Mouse (Mus musculus) forebrain, embryonic 11.5 days (tissue): Measurements from ENCODE around the gene Gm49345. TPM values are rescaled to one million over a fixed set of nuclear protein-coding genes. Genes with fewer than 3 reads are reported as not detected.
"Not testable (repeated sequence)": the region's sequence is repeated elsewhere in the genome, so short reads cannot be mapped to it uniquely, and the experiment has no call there.

Experiments used
- ATAC-seq: fragments of 200-750 bp; cut with Nextera tagmentation; replicated peaks from 2 replicates; pipeline ENCODE4 v1.8.0; 2017; ENCODE audit warnings: moderate TSS enrichment; ENCODE audit not compliant: low FRiP score
- DNase-seq: peaks from one replicate; pipeline ENCODE4 v3.0.0-alpha.2; 2017; ENCODE audit warnings: low spot score
- H3K27ac ChIP-seq: fragments of 300-500 bp; sonication (generic); 2 replicates; pipeline ENCODE4 v1.5.1; 2014; ENCODE audit warnings: low read depth, low read length
- H3K27me3 ChIP-seq: fragments of 300-500 bp; sonication (generic); 2 replicates; pipeline ENCODE4 v1.6.1; 2014; ENCODE audit warnings: mild to moderate bottlenecking, low read length, mixed read lengths; ENCODE audit not compliant: control insufficient read depth, insufficient read depth
- H3K36me3 ChIP-seq: fragments of 300-500 bp; sonication (generic); 2 replicates; pipeline ENCODE4 v1.6.1; 2014; ENCODE audit warnings: mild to moderate bottlenecking, low read length, moderate library complexity, mixed read lengths; ENCODE audit not compliant: control insufficient read depth, insufficient read depth
- H3K4me1 ChIP-seq: fragments of 300-500 bp; sonication (generic); replicated peaks from 2 replicates; pipeline ENCODE4 v1.6.1; 2014; ENCODE audit warnings: low read length, mixed read lengths; ENCODE audit not compliant: control insufficient read depth, insufficient read depth
- H3K4me2 ChIP-seq: fragments of 300-500 bp; sonication (generic); 2 replicates; pipeline ENCODE4 v1.6.1; 2014; ENCODE audit warnings: low read depth, mild to moderate bottlenecking, low read length, moderate library complexity, mixed read lengths; ENCODE audit not compliant: severe bottlenecking
- H3K4me3 ChIP-seq: fragments of 300-500 bp; sonication (generic); 2 replicates; pipeline ENCODE4 v1.5.1; 2014; ENCODE audit warnings: low read depth, low read length
- H3K9ac ChIP-seq: fragments of 300-500 bp; sonication (generic); 2 replicates; pipeline ENCODE4 v1.6.1; 2014; ENCODE audit warnings: low read length
- H3K9me3 ChIP-seq: fragments of 300-500 bp; sonication (generic); 2 replicates; pipeline ENCODE4 v1.6.1; 2016; ENCODE audit warnings: low read length, mixed read lengths; ENCODE audit not compliant: control insufficient read depth
- WGBS: fragments of 180-500 bp; shearing (Covaris S2); extraction: QIAGEN DNeasy Blood & Tissue Kit; methylation state at CpG from one replicate; pipeline ENCODE4 v1.1.7; 2014; 5-methylcytosine and 5-hydroxymethylcytosine counted together
- polyA plus RNA-seq: library from polyadenylated mRNA; unstranded; fragments of >200 nt; fragmentation: Nextera tagmentation; extraction: Ambion mirVana; gene quantifications from 2 replicates; pipeline ENCODE4 v1.2.1, GENCODE M21; 2014

Gene Gm49345
- not detected in 2 replicates for polyA plus RNA-seq

DNA sequence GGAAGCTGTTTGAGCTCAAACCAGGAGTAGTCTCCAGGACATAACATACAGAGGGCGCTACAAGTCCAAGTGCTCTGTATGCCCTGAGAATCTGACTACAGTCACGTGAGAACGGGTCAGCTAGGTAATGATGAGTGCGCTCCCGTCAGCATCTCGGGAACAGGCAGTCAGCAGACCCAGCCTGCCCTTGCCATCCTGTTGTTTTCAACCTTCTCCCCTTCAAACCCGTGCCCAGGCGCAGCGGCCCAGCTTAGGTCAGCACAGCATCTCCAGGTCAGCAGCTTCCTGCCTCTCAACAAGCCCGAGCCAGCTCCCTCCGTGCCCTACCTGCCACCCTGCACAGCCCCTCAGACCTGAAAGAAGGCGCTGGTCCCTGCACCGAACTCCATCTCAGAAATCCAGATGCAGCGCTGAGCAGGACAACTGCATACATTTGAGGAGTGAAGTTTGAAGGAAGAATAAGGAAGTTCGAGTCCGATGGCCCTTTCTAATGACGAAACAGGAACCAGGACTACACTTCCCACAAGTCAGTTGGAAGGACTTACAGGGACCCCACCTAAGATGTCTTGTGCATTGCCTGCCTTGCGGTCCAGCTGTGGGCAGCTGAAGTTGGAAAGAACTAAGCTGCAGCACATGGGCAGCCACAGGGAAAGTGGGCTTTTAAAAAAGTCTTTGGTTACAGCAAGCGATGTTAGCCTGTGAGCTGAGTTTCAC lies at the start of gene Gm49345, which contains the start of gene Zfp729a:
Gene Gm49345 (minus strand): TSS at position 476 of the 714 bp plus-strand sequence.
Gene Zfp729a (minus strand): TSS at position 498 of the 714 bp plus-strand sequence.
- Histone ChIP-seq H3K36me3 (no peaks in the 10 kb centered on the region), H3K9me3 (no peaks in the 10 kb centered on the region), H3K27ac (no peak within 1 kb of the TSS), H3K27me3 (no peaks in the 10 kb centered on the region), H3K9ac (peak within 1 kb of the TSS; percentile 56), H3K4me1 (no peaks in the 10 kb centered on the region), H3K4me3 (peak within 1 kb of the TSS; percentile 56), H3K4me2 (peak within 1 kb of the TSS; percentile 34)
- WGBS = under 1% methylated on average over 19 of the region's 19 CpGs
- DNase-seq (peak; percentile 78), ATAC-seq (peak; percentile 99)

DNA sequence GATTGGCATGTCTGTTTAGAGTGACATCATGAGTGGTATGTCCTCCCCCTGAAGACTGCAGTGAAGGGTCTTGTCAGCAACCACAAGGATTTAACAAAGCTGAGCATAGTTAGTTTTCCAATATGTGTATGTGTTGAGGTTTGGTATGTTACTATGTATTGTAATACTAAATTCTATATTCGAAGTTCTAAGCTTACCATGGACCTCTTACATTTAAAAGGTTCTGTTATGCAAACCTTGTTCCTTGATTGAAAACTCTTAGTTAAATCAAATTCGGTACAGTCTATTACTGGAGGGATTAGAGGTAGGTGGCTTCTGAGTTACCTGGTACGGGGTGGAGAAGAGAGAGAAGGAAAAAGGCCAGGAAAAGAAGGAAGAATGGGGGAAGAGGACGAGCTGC lies 49.4 kb upstream of the Gm49345 start, which contains the start of gene Zfp738:
Gene Zfp738 (minus strand): TSS at position 101 of the 400 bp plus-strand sequence.
- no peak for ATAC-seq
- H3K9ac ChIP-seq = no peak within 1 kb of the TSS
- no peak within 1 kb of the TSS for H3K4me3 ChIP-seq
- H3K9me3 ChIP-seq = no peaks in the 10 kb centered on the region
- no peaks in the 10 kb centered on the region for H3K36me3 ChIP-seq
- no peak within 1 kb of the TSS for H3K27ac ChIP-seq
- H3K4me1 ChIP-seq = no peaks in the 10 kb centered on the region
- H3K27me3 ChIP-seq = no peaks in the 10 kb centered on the region
- WGBS = 85% methylated on average over 4 of the region's 4 CpGs
- H3K4me2 ChIP-seq = no peak within 1 kb of the TSS
- no peak for DNase-seq

DNA sequence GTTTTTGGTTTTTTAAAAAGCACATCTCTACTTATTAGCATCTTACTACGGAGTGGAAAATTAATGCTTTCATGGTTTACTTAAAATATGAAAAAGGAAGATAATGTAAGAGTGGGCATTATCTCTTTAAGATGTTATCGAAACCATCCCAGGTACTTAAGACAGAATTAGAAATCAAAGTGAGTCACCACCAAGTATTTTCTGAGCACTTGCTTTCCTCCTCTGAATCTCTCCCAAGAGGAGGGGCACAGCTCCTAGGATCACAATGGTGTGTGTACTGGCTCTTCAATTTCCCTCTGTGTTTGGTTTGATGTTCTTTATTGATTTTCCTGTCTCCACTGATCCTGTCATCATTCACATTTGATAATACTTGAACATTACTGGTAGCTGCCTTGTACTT lies 46.3 kb upstream of the Gm49345 start:
- H3K27me3 ChIP-seq, H3K27ac ChIP-seq, H3K4me1 ChIP-seq, H3K9me3 ChIP-seq, DNase-seq, H3K36me3 ChIP-seq: not testable (repeated sequence)
- peak overlapping the region; percentile 61 for H3K4me3 ChIP-seq
- ATAC-seq = peak; percentile 48; the same call in 1 of the 2 replicates
- H3K4me2 ChIP-seq = peak overlapping the region; percentile 60; the same call in 1 of the 2 replicates
- 84% methylated on average over 2 of the region's 2 CpGs for WGBS
- peak overlapping the region; percentile 68; the same call in 1 of the 2 replicates for H3K9ac ChIP-seq

DNA sequence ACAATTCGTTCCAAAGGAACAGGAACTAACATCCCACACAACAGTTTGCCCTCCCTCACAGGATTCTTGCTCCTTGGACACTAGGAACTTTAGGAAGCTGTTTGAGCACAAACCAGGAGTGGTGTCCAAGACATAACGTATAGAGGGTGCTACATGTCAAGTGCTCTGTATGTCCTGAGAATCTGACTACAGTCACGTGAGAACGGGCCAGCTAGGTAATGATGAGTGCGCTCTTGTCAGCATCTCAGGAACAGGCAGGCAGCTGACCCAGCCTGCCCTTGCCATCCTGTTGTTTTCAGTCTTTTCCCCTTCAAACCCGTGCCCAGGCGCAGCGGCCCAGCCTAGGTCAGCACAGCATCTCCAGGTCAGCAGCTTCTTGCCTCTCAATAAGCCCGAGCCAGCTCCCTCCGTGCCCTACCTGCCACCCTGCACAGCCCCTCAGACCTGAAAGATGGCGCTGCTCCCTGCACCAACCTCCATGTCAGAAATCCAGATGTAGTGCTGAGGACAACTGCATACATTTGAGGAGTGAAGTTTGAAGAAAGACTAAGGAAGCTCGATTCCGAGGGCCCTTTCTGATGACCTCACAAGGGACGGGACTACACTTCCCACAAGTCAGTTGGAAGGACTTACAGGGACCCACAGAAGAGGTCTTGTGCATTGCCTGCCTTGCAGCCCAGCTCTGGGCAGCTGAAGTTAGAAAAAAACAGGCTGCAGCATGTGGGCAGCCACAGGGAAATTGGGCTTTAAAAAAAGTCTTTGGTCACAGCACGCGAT lies 45.6 kb upstream of the Gm49345 start:
- ATAC-seq (peak; percentile 100), DNase-seq (peak; percentile 77)
- not testable (repeated sequence) for H3K27me3 ChIP-seq, H3K36me3 ChIP-seq, H3K27ac ChIP-seq, H3K4me1 ChIP-seq, H3K9me3 ChIP-seq
- peak overlapping the region; percentile 68 for H3K9ac ChIP-seq
- H3K4me2 ChIP-seq = peak overlapping the region; percentile 60
- peak overlapping the region; percentile 61 for H3K4me3 ChIP-seq
- 11% methylated on average over 16 of the region's 16 CpGs for WGBS

DNA sequence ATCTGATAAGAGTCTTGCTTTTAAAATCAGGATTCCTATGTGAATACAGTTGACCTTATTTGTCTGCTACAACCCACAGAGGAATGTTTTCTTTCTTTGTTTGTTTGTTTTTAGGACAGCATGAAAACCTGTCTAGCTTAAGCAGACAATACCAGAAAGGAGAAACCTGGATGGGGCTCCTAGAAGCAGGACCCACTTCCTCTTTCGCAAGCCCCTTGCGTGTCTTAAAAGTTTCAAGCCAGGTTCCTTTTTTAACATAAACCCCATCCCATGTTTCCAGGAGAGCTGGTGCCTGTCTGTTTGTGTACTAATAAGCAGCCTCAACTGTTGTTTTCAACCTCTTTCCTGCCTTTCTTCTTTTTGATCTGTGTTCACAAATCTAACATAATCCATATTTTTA lies 37.3 kb upstream of the Gm49345 start:
- Histone ChIP-seq H3K9me3 (no peaks in the 10 kb centered on the region), H3K27me3 (no peaks in the 10 kb centered on the region), H3K4me3 (no peak overlapping the region), H3K27ac (no peak overlapping the region), H3K36me3 (no peaks in the 10 kb centered on the region), H3K4me1 (no peaks in the 10 kb centered on the region), H3K4me2 (no peak overlapping the region), H3K9ac (no peak overlapping the region)
- ATAC-seq (no peak), DNase-seq (no peak)
- 93% methylated on average over 2 of the region's 2 CpGs for WGBS

DNA sequence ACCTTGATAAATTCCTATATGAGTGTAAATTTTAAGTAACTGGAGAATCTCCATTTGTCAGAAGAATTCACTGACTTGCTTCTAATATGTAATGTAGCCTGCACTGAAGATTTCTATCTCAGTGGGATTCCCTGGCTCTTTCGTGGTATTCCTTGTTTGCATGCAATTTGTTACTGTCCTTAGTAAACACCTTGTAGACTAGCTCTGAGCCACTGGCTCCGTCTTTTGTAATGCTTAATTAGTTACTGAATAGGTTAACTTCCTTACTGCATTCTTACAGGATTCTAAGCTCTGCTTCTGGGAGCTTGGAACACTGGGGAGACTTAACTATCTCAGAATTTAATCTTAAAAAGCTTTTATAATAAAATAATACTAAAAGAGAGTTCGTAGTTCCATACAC lies 14.9 kb upstream of the Gm49345 start:
- WGBS = 37% methylated on average over 3 of the region's 3 CpGs
- Histone ChIP-seq H3K4me1 (no peaks in the 10 kb centered on the region), H3K36me3 (no peaks in the 10 kb centered on the region), H3K4me2 (no peak overlapping the region), H3K27me3 (no peaks in the 10 kb centered on the region), H3K9ac (no peak overlapping the region), H3K4me3 (no peak overlapping the region), H3K27ac (no peak overlapping the region), H3K9me3 (no peaks in the 10 kb centered on the region)
- no peak for DNase-seq
- ATAC-seq = no peak

DNA sequence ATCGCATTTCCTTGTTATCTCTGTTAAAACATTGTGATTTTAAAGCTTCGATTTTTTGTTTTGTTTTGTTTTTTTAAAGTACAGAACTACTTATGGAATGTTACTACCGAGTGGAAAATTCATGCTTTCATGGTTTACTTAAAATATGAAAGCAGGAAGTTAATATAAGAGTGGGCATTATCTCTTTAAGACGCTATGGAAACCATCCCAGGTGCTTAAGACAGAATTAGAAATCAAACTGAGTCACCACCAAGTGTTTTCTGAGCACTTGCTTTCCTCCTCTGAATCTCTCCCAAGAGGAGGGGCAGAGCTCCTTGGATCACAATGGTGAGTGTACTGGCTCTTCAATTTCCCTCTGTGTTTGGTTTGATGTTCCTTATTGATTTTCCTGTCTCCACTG lies 27.5 kb downstream of the Gm49345 start:
- H3K4me3 ChIP-seq = no peak overlapping the region
- ATAC-seq = no peak
- no peak for DNase-seq
- H3K4me1 ChIP-seq = peaks cover 3% of the 10 kb centered on the region; the same call in 1 of the 2 replicates
- no peak overlapping the region for H3K27ac ChIP-seq
- WGBS = 93% methylated on average over 4 of the region's 4 CpGs
- H3K27me3 ChIP-seq = no peaks in the 10 kb centered on the region
- no peak overlapping the region for H3K4me2 ChIP-seq
- no peaks in the 10 kb centered on the region for H3K36me3 ChIP-seq
- H3K9me3 ChIP-seq = no peaks in the 10 kb centered on the region
- no peak overlapping the region for H3K9ac ChIP-seq

DNA sequence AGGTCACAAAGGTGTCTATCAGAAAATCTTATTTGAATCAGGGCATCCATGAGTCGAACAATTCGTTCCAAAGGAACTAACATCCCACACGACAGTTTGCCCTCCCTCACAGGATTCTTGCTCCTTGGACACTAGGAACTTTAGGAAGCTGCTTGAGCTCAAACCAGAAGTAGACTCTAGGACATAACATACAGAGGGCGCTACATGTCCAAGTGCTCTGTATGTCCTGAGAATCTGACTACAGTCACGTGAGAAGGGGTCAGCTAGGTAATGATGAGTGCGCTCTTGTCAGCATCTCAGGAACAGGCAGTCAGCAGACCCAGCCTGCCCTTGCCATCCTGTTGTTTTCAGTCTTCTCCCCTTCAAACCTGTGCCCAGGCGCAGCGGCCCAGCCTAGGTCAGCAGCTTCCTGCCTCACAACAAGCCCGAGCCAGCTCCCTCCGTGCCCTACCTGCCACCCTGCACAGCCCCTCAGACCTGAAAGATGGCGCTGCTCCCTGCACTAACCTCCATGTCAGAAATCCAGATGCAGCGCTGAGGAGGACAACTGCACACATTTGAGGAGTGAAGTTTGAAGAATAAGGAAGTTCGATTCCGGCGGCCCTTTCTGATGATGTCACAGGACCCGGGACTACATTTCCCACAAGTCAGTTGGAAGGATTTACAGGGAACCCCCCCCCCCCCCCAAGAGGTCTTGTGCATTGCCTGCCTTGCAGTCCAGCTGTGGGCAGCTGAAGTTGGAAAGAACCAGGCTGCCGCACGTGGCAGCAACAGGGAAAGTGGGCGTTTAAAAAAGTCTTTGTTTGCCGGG lies 28.3 kb downstream of the Gm49345 start, which contains the start of gene Zfp729b:
Gene Zfp729b (minus strand): TSS at position 642 of the 811 bp plus-strand sequence.
- H3K4me3 ChIP-seq = peak within 1 kb of the TSS; percentile 63
- H3K4me2 ChIP-seq = peak within 1 kb of the TSS; percentile 54
- no peaks in the 10 kb centered on the region for H3K27me3 ChIP-seq
- DNase-seq (peak; percentile 88), ATAC-seq (peak; percentile 97)
- 3% methylated on average over 20 of the region's 20 CpGs for WGBS
- no peak within 1 kb of the TSS for H3K27ac ChIP-seq
- H3K9ac ChIP-seq = peak within 1 kb of the TSS; percentile 71
- H3K4me1 ChIP-seq = peaks cover 3% of the 10 kb centered on the region; the same call in 1 of the 2 replicates
- no peaks in the 10 kb centered on the region for H3K36me3 ChIP-seq
- no peaks in the 10 kb centered on the region for H3K9me3 ChIP-seq
